Mouse (Mus musculus) gastrocnemius, adult 18-20 months (tissue): ENCODE data around the gene Dnajc17. TPM values are rescaled to one million over a fixed set of nuclear protein-coding genes. Genes with fewer than 3 reads are reported as not detected.

Experiments
- DNase-seq: peaks from one replicate; pipeline ENCODE4 v3.0.0; 2021; ENCODE audit warnings: low spot score
- total RNA-seq, 2 experiments: library from RNA; stranded (reverse); gene quantifications; 2 replicates each; pipeline ENCODE4 v1.2.3; 2021

Dnajc17 gene
- total RNA-seq, 2 experiments from 2014 or later: 7.9 to 9.1 TPM

DNA sequence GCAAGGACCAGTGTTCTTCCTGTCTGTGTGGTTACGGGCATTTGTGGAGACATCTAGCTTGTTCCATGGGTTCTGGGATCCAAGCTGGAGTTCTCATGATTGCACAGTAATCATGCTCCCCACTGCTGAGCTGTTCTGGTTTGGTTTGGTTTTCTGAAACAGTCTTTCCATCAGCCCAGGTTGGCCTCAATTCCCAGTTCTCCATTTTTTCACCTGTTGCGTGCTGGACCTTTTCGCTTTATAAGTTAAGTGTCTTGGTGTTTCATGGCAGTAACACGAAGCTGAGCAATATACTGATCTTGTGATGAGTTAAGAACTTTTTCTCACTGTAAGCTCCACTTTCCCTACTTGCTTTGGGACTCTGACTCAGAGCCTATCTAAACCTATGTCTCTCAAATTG, 44.6 kb downstream of the Dnajc17 start:
- no peak for DNase-seq

DNA sequence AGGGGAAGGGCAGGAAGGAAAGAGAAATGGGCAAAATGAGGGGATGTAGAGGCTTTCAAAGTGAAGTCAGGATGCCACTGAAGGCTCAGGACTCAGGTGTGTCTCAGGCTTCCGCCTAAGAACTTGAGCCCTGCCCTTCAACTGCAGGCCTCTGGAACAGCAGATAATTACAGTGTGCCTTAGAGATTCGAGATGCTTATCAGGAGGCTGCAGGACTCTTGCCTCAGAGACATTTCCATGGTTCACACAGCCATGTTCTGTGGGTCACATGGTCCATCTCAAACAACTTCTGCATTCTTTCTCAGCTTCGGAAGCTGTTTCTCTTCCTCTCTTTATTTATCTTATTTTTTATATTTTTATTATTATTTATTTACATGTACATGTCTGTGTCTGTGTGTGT, 45.5 kb downstream of the Dnajc17 start:
- DNase-seq: no peak

DNA sequence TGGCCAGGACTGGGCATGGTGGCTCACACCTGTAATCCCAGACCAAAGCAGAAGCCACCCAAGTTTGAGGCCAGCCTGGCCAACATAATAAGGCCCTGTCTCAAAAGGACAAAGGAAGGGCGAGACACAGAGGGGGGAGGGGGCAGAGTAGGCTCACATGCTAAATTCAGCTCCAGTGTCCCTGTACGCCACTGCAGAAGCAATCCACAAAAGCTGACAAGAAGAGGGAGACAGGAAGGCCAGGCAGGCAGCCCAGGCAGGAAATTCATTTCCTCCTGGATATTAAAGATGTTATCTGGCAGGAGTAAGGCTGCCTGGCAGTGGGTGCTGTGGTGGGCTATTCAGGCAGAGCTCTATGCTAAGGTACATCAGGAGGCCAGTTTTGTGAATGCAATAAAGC, 47.3 kb downstream of the Dnajc17 start:
- DNase-seq: no peak

DNA sequence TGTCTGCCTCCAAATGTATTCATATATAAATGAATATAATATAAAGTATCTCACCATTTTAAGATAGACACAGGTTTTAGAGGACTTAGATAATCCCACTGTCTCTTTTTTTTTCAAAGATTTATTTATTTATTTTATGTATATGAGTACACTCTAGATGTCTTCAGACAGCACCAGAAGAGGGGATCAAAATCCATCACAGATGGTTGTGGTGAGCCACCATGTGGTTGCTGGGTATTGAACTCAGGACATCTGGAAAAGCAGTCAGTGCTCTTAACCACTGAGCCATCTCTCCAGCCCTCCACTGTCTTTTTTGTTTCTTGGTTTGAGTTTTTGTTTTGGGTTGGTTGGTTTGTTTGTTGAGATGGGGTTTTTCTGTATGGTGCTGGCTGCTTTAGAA, 50.8 kb downstream of the Dnajc17 start:
- DNase-seq: no peak

DNA sequence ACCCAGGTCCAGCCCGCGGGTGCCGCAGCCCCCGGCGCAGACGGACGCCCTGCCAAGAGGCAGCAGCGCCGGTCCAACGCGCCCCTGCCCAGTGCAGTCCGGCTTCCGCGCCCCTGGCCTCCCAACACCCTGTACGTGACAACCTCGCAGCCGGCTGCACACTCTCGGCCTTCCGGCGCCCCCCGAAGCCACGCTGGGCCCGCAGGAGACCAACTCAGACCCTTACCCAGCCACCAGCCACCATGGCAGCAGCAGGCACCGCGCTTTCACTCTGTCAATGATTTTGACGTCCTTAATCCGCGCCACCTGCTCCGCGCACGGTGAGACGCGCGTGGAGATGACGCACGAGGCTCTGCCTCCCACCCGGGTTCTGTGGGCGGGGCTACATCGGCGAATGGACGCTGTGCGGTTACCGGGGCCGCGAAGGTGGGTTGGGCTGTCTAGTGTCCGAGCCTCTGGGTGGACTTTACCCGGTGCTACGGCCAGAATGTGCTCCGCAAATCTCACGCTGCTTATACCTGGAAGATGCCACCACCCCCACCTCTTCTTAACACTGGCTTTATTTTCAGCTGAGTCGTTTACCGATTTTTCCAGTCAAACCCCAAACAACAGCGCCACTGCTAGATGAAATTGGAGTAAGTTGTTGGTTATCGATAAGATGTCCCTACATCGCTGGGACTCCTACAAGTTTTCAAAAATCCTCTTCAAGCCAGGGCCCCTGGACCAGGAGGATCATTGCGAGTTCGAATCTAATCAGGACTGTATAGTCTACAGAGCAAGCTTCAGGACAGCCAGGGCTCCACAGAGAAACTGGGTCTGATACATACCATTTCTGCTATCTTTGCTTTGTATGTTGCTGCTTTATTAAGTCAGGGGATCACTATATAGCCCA, 51.7 kb downstream of the Dnajc17 start, which contains the start of gene Rmdn3:
Rmdn3 (minus strand) TSS at position 354 of the 892 bp plus-strand sequence.
- peak; percentile 94 for DNase-seq

DNA sequence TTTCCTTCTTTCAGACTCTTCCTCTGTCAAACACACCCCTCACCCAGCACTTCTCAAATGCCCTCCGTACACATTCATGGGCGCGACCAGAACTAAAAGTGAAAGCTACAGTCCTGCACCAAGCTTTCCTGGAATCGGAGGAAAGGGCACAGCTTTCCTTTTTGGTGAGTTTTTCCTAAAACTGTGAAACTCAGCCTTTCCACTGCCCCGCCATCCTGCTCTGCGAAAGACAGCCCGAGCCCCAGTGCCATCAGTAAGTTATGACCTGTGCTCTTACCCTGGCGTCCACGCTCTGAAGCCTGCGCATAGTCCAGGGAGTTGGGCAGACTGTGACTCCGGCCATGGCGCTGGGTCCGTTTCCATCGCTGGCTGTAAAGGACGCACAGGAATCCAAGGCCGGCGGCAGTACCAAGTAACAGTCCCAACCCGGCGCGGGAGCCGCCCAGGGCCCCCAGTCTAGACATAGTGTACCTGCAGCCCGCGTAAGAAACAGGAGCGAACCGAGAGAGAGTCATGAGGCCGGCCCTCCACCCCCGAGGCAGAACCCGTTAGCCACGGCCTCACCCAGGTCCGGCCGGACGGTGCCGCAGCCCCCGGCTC, 52.4 kb downstream of the Dnajc17 start:
- DNase-seq: no peak

DNA sequence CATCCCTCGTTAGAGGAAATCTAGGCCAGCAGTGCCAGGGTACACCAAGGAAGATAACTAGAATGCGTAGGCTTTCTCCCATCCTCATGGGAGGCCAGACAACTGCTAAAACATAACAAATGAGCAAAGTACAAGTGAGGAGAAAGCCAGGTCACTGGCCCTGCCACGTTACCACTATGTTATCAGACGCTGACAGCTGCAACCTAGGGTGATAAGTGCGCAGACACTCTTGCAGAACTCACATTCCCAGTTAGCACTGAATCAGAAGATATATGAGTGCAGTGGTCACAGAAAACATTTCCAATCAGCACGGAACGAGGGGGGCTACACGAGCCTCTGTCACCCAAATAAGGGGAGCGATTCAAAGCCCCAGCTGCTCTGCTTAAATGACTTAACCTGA, 53.2 kb downstream of the Dnajc17 start:
- no peak for DNase-seq

DNA sequence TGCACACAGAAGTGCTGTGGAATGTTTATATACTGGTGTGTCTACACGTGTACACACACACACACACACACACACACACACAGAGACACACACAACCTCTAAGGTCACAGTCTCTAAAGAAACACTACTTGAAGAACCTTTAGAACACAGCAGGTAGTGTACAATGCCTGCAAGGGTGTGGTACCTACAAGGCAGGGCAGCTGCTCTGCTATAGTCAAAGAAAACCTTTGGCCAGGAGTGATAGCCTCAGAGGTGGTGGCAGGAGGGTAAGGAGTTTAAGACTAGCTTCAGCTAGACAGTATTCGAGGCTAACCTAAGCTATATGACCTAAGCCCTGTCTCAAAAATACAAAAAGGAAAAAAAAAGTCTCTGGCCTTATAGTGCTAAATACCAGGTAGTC, 53.9 kb downstream of the Dnajc17 start:
- DNase-seq: no peak

DNA sequence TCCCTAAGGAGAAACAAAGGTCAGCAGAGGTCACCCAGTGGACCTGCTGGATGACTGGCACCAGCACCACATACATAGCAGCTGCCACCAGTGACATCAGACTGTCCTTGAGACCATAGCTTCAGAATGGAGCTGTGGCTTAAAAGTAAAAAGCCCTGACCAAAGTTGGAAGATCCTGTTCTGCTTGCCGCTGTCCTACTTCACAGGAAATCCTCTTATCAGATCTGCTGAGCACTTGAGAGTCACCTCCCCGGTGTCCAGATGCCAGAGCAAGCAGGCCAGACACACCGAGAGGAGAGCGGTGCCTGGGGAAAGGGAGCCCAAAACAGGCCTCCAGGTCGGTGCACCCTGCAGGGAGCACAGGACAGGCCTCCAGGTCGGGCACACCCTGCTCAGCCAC, 56.3 kb downstream of the Dnajc17 start:
- no peak for DNase-seq

DNA sequence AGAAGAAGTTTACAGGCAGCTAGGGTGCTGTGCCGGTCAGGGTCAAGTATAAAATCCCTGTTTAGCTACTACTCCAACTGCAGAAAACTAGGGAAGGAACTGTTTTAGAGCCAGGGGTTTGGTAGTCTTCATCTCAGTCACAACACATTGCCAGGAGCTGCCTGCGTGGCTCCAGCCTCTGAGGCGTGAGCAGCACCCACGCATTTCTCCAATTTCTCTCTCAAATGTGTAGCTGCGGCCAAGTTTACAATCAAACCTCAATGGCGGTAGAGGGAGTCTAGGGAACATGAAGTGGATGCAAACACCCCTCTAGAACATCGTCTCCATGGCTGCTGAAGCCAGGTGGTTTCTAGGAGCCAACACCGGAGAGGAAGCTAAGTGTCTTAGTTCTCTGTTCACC, 60.8 kb downstream of the Dnajc17 start:
- DNase-seq: no peak

DNA sequence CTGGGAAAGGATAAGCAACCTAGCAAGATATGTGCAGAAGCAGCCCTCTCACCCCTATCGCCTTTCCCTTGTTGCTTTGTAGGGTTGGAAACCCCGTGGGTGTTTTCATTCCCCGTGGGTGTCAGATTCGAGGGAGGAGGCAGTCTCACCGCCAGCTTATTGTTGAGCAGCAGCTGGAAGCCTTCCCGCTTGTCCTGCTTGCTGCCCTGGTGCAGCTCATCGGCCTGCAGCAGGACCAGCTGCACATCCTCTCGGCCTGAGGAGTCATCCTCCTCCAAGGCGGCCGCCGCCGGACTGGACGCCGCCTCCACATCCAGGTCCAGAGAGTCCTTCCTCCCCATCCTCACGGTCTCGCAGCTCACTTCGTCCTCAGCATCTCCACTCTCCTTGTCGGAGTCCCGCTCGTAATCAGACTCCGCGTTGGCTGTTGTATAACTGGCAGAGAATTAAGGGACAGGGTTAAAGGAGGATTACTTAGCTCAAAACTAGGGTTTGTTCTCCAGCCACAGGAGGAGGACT, 61.4 kb downstream of the Dnajc17 start:
- DNase-seq: no peak

DNA sequence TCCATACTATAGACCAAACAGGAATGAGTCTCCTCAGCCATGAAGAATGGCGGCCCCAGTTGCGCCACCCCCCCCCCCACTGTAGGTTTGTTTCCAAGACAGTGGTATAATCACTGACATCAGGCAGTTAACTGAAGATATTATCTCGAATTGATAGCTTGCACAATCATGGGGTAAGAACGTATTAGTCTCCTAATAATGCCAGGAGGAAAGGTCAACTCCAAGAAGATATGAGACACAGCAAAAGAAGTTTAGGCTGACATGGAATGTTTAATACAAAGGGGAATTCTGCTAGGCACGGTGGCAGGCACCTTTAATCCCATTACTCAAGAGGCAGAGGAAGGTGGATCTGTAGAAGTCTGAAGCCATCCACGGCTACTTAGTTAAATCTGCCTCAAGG, 62.2 kb downstream of the Dnajc17 start:
- no peak for DNase-seq

DNA sequence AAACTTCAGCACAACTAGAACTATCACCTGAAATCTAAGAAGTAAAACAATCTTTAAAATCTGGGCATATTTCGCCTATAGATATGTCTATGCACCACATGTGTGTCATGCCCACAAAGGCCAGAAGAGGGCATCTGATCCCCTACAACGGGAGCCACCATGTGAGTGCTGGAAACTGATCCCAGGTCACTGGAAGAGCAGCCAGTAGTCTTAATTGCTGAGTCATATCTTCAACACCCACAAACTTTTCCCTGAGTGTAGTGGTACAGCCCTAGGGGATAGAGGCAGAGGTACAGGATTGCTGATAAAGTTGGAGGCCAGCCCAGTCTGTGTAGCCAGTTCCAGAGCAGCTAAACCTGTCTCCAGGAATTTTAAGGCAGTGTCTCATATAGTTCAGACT, 63.4 kb downstream of the Dnajc17 start:
- no peak for DNase-seq

DNA sequence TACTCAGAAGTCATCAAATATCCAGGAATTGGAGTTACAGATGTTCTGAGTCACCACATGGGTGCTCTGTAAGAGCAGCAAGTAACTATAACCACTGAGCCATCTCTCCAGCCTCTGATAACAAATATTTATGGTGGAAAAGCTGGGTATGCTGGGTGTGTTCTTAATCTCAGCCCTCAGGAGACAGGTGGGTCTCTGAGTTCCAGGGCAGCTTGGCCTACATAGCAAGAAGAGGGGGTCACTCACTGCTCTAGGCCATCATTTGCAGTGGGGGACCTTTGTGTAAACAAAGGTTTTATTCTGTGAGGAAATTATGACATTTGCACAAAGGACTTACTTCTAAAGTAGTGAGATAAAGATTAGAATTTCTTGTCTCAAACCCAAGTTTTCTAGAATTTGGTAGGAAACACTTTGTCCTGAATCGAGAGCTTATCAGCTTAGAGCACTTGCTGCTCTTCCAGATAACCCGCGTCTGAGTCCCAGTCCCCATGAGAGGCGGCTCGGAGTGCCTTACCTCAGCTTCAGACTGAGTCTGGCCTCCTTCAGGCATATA, 72.2 kb downstream of the Dnajc17 start:
- DNase-seq: no peak

Other genes starting within 250 kb of the Dnajc17 start
- 1 to 10 TPM; 3.6 to 3.9 TPM for gene Ccdc32, start 179.4 kb downstream of the Dnajc17 start, total RNA-seq
- gene Rpusd2, start 174.0 kb downstream of the Dnajc17 start, total RNA-seq: 1 to 10 TPM; 2.5 to 3.2 TPM
- gene Knl1, start 161.7 kb downstream of the Dnajc17 start, total RNA-seq: under 1 TPM; 0.05 to 0.27 TPM
- gene Rad51, start 96.0 kb downstream of the Dnajc17 start, total RNA-seq: under 1 TPM; 0.68 to 0.71 TPM
- 1 to 10 TPM; 3.4 to 4.9 TPM for gene Rmdn3, start 51.8 kb downstream of the Dnajc17 start, total RNA-seq
- under 1 TPM in 1 of 2 experiments, not detected in 1; 0.39 TPM for gene Gchfr, start 41.0 kb downstream of the Dnajc17 start, total RNA-seq
- not detected for gene Gm14137, start 34.3 kb downstream of the Dnajc17 start, total RNA-seq
- 10 to 100 TPM; 13.8 to 14.4 TPM for gene Zfyve19, start 178 bp downstream of the Dnajc17 start, total RNA-seq
- not detected for gene Ppp1r14d, start 21.1 kb upstream of the Dnajc17 start, total RNA-seq
- not detected for gene Spint1, start 28.6 kb upstream of the Dnajc17 start, total RNA-seq
- gene Rhov, start 62.5 kb upstream of the Dnajc17 start, total RNA-seq: not detected
- gene Vps18, start 79.9 kb upstream of the Dnajc17 start, total RNA-seq: 10 to 100 TPM; 10.1 to 10.2 TPM
- gene Dll4, start 117.0 kb upstream of the Dnajc17 start, total RNA-seq: 1 to 10 TPM; 3.2 to 4.5 TPM
- gene Chac1, start 142.4 kb upstream of the Dnajc17 start, total RNA-seq: 100 to 1,000 TPM in 1 of 2 experiments, 10 to 100 TPM in 1; 50.6 to 108 TPM